Mouse (Mus musculus): ENCODE measurements around the gene Olfr1156.

Olfr1156 gene

DNA sequence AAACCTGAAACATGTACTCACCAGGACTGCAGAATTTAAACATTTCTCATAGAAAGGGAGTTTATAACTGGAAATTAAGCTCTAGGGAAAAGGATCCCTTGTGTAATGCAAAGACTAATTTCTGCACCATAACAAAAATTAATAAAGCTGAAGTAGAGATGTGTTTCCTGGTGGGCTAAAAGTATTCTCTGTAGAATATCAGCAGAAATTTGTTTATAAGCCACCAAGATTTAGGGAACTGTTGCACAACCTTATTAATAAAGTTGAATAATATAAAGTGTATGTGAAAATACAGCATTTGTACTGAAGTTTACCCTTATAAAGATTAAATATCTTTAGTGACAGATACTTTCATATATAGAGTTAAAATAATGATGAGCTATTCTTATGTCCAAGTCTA lies at the start of gene Olfr1156:
TSS of gene Olfr1156 (minus strand) at position 101 of the 400 bp plus-strand sequence.
- no peak for DNase-seq

DNA sequence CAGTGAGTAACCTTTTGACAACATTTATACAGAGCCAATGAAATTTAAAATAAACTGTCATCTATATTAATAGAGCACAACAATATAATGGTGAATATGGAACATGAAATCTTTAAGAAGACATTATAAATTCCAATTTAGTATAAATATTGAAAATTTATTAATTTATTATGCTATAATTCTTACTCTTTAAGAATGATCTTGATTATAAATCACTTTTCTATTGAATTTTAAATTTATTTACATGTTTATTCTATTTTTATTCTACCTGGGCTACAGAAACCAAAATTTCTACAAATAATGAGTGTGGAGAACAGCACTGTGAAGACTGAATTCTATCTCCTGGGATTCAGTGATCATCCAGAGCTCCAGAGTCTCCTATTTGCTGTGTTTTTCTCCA lies 36.9 kb upstream of the Olfr1156 start, which contains the start of gene Olfr1158:
TSS of gene Olfr1158 (plus strand) at position 301 of the 400 bp plus-strand sequence.
- no peak for DNase-seq

DNA sequence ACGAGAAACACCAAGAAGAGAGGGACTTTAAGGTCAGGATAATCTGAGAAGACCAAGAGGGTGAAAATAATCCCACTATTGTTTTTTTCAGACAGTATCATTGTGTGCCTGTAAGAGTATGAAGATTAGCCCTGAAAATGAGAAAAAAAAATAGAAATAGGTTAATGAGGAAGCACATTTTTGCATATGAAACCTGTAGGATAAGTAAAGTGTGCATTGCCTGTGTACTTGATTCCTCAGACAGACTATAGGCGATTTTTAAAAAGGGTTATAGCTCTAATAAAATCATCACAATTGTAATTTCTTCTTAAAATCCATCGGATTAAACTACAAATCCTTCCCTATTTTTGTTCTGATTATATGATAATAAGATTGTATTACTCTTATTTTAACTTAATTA lies 21.7 kb upstream of the Olfr1156 start, which contains the start of gene Olfr74:
TSS of gene Olfr74 (minus strand) at position 101 of the 400 bp plus-strand sequence.
- no peak for DNase-seq

DNA sequence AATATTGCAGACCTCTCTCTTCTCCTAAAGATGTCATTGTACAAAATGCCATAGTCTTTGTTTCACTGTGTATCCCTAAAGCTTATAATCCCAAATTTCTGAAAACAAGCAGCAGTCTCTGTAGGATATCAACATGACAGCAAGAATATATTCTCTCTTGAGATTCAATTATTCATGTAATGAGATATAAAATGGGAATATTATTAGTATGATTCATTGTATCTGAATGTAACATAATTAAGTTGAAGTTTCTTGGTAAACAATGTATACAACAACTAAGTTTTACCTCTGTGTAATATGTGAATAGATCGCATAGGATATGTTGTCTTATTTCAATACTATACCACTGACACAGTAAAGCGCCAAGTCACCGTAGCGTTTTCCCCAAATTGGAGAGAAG lies 15.3 kb upstream of the Olfr1156 start, which contains the start of gene Olfr1157:
TSS of gene Olfr1157 (minus strand) at position 101 of the 400 bp plus-strand sequence.
- DNase-seq: no peak

DNA sequence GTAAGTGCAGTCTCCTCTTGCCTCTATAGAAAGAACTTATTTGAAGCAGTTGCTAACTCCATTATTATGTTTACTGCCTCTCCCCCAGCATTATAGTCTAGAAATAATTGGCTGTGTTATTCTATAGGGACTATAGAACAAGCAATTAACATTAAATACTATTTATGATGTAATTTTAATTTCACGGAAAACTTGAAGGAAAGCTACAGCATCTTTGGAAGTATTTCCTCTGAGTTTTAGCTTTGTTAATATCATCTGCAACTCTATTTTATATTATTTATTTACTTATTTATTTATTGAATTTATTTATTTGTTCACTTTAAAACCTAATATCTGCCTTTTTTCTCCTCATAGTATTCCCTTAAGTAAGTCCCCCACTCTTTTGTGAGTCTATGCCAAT lies 7.9 kb downstream of the Olfr1156 start, which contains the start of gene Olfr1155:
TSS of gene Olfr1155 (minus strand) at position 101 of the 400 bp plus-strand sequence.
- DNase-seq: no peak

DNA sequence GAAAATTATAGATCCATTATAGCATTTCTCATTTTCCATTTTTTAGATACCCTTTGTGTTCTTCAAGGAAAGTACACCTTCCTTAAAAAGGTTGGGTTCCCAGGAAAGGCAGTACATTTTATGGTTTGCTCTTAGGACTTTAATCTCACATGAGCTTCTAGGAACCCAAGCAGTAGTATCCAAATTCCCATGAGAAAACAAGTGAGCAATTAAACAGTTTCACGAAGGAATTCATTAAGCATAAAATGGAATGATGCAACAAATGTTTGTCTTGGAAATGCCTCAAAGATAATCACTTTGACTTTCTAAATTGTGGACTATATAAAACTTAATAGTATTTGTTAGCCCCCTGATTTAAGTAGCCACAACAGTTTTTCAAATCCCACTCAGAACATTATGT lies 47.8 kb downstream of the Olfr1156 start, which contains the start of gene Olfr1154:
TSS of gene Olfr1154 (minus strand) at position 101 of the 400 bp plus-strand sequence.
- no peak for DNase-seq

Measured in cerebellum, adult 18-20 months (tissue).